Mouse (Mus musculus): Measurements from ENCODE around the gene Sash3.

DNA sequence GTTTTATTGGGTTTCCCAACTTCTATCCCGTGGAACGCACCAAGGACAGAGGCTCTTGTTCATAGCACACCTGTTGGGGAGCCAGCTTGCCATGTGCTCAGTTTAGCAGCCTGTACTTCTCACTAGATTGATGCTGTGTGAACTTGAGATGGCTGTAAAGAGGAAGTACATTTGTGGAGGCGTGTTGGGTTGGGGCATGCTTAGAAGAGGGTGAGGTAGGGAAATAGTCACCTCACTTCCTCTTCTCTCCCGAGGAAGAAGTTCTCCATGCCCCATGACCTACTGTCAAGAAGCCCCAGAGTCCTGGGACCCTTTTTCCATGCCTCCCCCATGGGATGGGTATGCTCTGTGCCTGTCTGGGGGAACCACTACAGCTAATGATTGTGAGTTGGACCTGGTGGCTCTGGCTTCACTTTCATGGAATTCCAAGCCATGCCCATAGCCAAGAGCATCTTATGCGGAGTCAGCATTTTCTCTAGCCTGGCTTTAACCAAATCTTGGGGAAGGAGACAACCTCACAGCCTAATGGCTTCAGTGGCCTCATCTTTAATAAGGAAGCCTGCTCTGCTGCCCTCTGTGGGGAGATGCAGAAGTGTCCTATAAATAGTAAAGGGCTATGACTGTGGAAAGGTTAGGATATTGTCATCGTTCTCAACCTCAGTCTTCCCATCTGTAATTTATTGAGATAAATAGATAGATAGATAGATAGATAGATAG lies 18.6 kb upstream of the Sash3 start:
- no peak for TF ChIP-seq POLR2A (IDR thresholded peaks at IDR 0.05; ENCODE audit: insufficient read depth, low read length)
- no peak for TF ChIP-seq CTCF (IDR thresholded peaks at IDR 0.05; ENCODE audit: low read depth, low read length)

Data from ES-Bruce4 (cell line).